In the genomic region with DNA sequence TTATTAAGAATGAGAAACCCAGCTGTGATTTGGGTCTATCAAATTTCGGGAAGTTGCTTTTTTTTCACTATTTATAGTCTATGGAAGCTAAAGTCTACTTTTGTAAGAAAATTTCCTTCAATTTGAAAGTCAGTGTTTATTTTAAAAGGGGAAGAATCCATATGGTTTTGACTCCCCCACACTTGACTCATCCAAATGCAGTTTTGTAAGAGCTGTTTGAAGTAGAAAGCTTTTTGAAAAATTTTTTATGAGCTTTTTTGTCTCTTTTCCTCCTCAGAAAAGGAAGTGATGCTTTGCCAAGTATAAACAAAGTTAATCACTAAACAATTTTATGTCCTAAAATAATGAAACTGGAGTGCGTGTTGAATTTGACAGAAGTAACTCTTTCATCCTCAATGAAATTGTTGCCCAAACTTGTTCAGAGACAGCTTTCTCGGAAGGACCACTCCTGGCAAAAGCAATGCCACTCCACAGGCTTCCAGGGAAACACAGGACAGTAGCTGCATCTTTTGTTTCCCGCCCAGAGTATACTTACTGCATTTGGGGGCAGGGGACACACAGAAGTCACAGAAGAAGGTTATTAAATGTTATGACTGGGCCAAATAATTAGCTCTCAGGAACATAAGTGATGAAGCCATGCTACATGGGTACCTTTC, we compare ENCODE assay signal across 17 mouse cellular contexts.
DNase-seq lines count a peak whose midpoint lies in the region; ATAC-seq and TF ChIP-seq lines count a peak whose summit lies in the region.
"Had no signal": no experiment of that assay in that cellular context is flagged by ENCODE, and none has a peak within 500 bp of the region (broad histone marks: within the 10 kb centered on the region; RNA-seq: fewer than 3 reads in every experiment).

No protein-coding gene starts in this region.

- no peak for TF ChIP-seq CTCF in left cerebral cortex, adult 2 months (IDR thresholded peaks at IDR 0.05)

- intact Hi-C loops in left cerebral cortex, adult 2 months (cut with DNase I): loop anchor here (2.0 to 5.0 kb wide), 2 partner anchors 204 to 556 kb away; no protein-coding TSS in a partner anchor
- intact Hi-C loops in left cerebral cortex, postnatal 25 days (cut with DNase I): loop anchor here (1.0 kb wide), 1 partner anchor 205 kb away; no protein-coding TSS in a partner anchor

- H3K4me3 ChIP-seq in left cerebral cortex, adult 2 months: no peak overlapping the region
- H3K4me3 ChIP-seq: hindbrain, embryonic 12.5 days; intestine, embryonic 15.5 days had no signal

- DNase-seq in frontal cortex, postnatal 25 days (ENCODE audit: low spot score in 2 of 2): no peak
- DNase-seq in left cerebral cortex, adult 2 months (ENCODE audit: extremely low spot score in 1 of 2, low spot score in 2 of 2): no peak
- DNase-seq in left cerebral cortex, adult 8-10 months (ENCODE audit: low spot score in 2 of 2): no peak
- DNase-seq in 3T3-L1 (ENCODE audit: low read depth, low spot score): peak; percentile 32
- peak; percentile 7 to 78 for DNase-seq in left cerebral cortex, postnatal 25 days (ENCODE audit: low spot score in 2 of 2)
- no peak for DNase-seq in embryo, embryonic 10.5 days (ENCODE audit: low spot score)
- no peak for DNase-seq in thymus, postnatal 25 days
- DNase-seq: adrenal gland, postnatal 36 days; cerebellum, postnatal 14 days; heart, adult 18-20 months; kidney, postnatal 36 days; lung, adult 18-20 months; right cerebral cortex, postnatal 14 days had no signal

- 0 out of 2 replicates have a peak overlapping the region, but pooled peaks have one; percentile 24 for H3K27ac ChIP-seq in left cerebral cortex, adult 2 months
- H3K27ac ChIP-seq: hindbrain, embryonic 12.5 days; intestine, embryonic 15.5 days had no signal

- ATAC-seq in frontal cortex, adult (ENCODE audit: low TSS enrichment): peak; percentile 97
- ATAC-seq: activated CD4-positive, CD25-positive, alpha-beta regulatory T cell, adult 4 months; intestine, embryonic 15.5 days had no signal

Comparison
In these comparisons a context has a peak if more than half of its experiments do, and no peak if none do; other contexts are left out.
1. DNase-seq: peak in 3T3-L1 (single experiment) and left cerebral cortex, postnatal 25 days (2 of 2); none in frontal cortex, postnatal 25 days (0 of 2), left cerebral cortex, adult 2 months (0 of 2), left cerebral cortex, adult 8-10 months (0 of 2), embryo, embryonic 10.5 days (single experiment) and thymus, postnatal 25 days (single experiment).